Mouse (Mus musculus) CH12.LX (cell line): Measurements from ENCODE around the gene Slc2a4. TPM values are rescaled to one million over a fixed set of nuclear protein-coding genes. Genes with fewer than 3 reads are reported as not detected.

Experiments
- DNase-seq: peaks from one replicate; pipeline ENCODE4 v3.0.0-alpha.2; 2013; ENCODE audit errors: extremely low read depth
- H3K27ac ChIP-seq: 2 replicates; pipeline ENCODE4 v1.5.1; 2012; ENCODE audit warnings: low read depth, mild to moderate bottlenecking, control low read depth, moderate library complexity; ENCODE audit not compliant: insufficient read depth
- H3K27me3 ChIP-seq: replicated peaks from 2 replicates; pipeline ENCODE3; 2012; ENCODE audit warnings: inconsistent platforms
- H3K36me3 ChIP-seq, 2 experiments: replicated peaks in 1 of 2; 2 replicates each; pipeline versions ENCODE3 to v1.6.1; 2012; ENCODE audit warnings: inconsistent platforms in 1 of 2, low read length in 1 of 2, mild to moderate bottlenecking in 1 of 2, mixed read lengths in 1 of 2, moderate library complexity in 1 of 2; ENCODE audit not compliant: control insufficient read depth in 1 of 2, insufficient read depth in 1 of 2
- H3K4me1 ChIP-seq, 2 experiments: 2 replicates each; pipeline ENCODE4 v1.6.1; 2012; ENCODE audit warnings: inconsistent platforms in 1 of 2, moderate library complexity in 1 of 2; ENCODE audit not compliant: insufficient read depth in 2 of 2, control insufficient read depth in 1 of 2
- H3K4me2 ChIP-seq: 2 replicates; pipeline ENCODE4 v1.6.1; 2012; ENCODE audit warnings: low read depth, mild to moderate bottlenecking, control low read depth; ENCODE audit not compliant: poor library complexity, insufficient read depth, severe bottlenecking
- H3K4me3 ChIP-seq, 3 experiments: fragments of 150-350 bp in 1 of 3; sonication (generic) in 1 of 3; replicated peaks in 1 of 3; 2 replicates each; pipeline versions ENCODE3 to v1.5.1; 2011 to 2012; ENCODE audit warnings: low read depth in 2 of 3, low read length in 2 of 3, mild to moderate bottlenecking in 2 of 3, moderate library complexity in 2 of 3, control low read depth in 1 of 3, improper control_type of control experiment in 1 of 3, inconsistent platforms in 1 of 3, mixed read lengths in 1 of 3; ENCODE audit not compliant: poor library complexity in 1 of 3
- H3K79me2 ChIP-seq: replicated peaks from 2 replicates; pipeline ENCODE4 v1.6.1; 2012; ENCODE audit warnings: mild to moderate bottlenecking, moderate library complexity; ENCODE audit not compliant: control insufficient read depth, poor library complexity, insufficient read depth, severe bottlenecking; ENCODE audit errors: extremely low read depth
- H3K9ac ChIP-seq: 2 replicates; pipeline ENCODE4 v1.6.1; 2012; ENCODE audit warnings: low read depth, mild to moderate bottlenecking, control low read depth, moderate library complexity; ENCODE audit not compliant: insufficient read depth
- H3K9me3 ChIP-seq: replicated peaks from 2 replicates; pipeline ENCODE3; 2012; ENCODE audit warnings: low read length, inconsistent platforms, mixed read lengths
- CHD1 ChIP-seq: IDR thresholded peaks from 2 replicates; pipeline ENCODE4 v1.6.1; 2012; ENCODE audit warnings: low read depth, low read length, improper control_type of control experiment, inconsistent platforms
- CHD2 ChIP-seq: IDR thresholded peaks from 2 replicates; pipeline ENCODE4 v1.6.1; 2011; ENCODE audit warnings: low read length, improper control_type of control experiment
- EP300 ChIP-seq: IDR thresholded peaks from 2 replicates; pipeline ENCODE4 v1.6.1; 2011; ENCODE audit warnings: low read length, improper control_type of control experiment
- GABPA ChIP-seq: IDR thresholded peaks from 2 replicates; pipeline ENCODE4 v1.6.1; 2012; ENCODE audit warnings: low read depth, low read length, improper control_type of control experiment, inconsistent platforms; ENCODE audit not compliant: insufficient replicate concordance
- HCFC1 ChIP-seq: IDR thresholded peaks from 2 replicates; pipeline ENCODE4 v1.6.1; 2012; ENCODE audit warnings: low read depth, mild to moderate bottlenecking, inconsistent platforms, low read length, improper control_type of control experiment
- IRF4 ChIP-seq: IDR thresholded peaks from 2 replicates; pipeline ENCODE4 v1.6.1; 2014; ENCODE audit warnings: low read depth, mild to moderate bottlenecking, inconsistent platforms, low read length, improper control_type of control experiment
- JUN ChIP-seq: IDR thresholded peaks from 2 replicates; pipeline ENCODE4 v1.6.1; 2011; ENCODE audit warnings: low read depth, mild to moderate bottlenecking, low read length, improper control_type of control experiment, moderate library complexity; ENCODE audit not compliant: insufficient read depth
- JUND ChIP-seq: conservative IDR thresholded peaks from 2 replicates; pipeline ENCODE4 v1.6.1; 2011; ENCODE audit warnings: low read depth, low read length, improper control_type of control experiment
- KAT2A ChIP-seq: IDR thresholded peaks from 2 replicates; pipeline ENCODE4 v1.6.1; 2012; ENCODE audit warnings: low read length, improper control_type of control experiment, inconsistent platforms; ENCODE audit not compliant: insufficient replicate concordance
- MAFK ChIP-seq: IDR thresholded peaks from 2 replicates; pipeline ENCODE4 v1.6.1; 2011; ENCODE audit warnings: low read length, improper control_type of control experiment; ENCODE audit not compliant: insufficient replicate concordance
- MAX ChIP-seq: IDR thresholded peaks from 2 replicates; pipeline ENCODE4 v1.6.1; 2011; ENCODE audit warnings: low read length, improper control_type of control experiment
- MEF2A ChIP-seq: IDR thresholded peaks from 2 replicates; pipeline ENCODE4 v1.6.1; 2014; ENCODE audit warnings: low read depth, mild to moderate bottlenecking, inconsistent platforms, low read length, improper control_type of control experiment, borderline replicate concordance
- MXI1 ChIP-seq: IDR thresholded peaks from 2 replicates; pipeline ENCODE4 v1.6.1; 2011; ENCODE audit warnings: mild to moderate bottlenecking, low read depth, low read length, improper control_type of control experiment
- MYC ChIP-seq: IDR thresholded peaks from 2 replicates; pipeline ENCODE4 v1.6.1; 2011; ENCODE audit warnings: low read depth, mild to moderate bottlenecking, improper control_type of control experiment, low read length
- NELFE ChIP-seq: IDR thresholded peaks from 2 replicates; pipeline ENCODE4 v1.6.1; 2011; ENCODE audit warnings: low read depth, low read length, improper control_type of control experiment
- POLR2AphosphoS2 ChIP-seq: IDR thresholded peaks from 2 replicates; pipeline ENCODE4 v1.6.1; 2011; ENCODE audit warnings: low read depth, low read length, improper control_type of control experiment
- RCOR1 ChIP-seq: conservative IDR thresholded peaks from 2 replicates; pipeline ENCODE4 v1.6.1; 2012; ENCODE audit warnings: low read depth, mild to moderate bottlenecking, inconsistent platforms, low read length, improper control_type of control experiment
- SMC3 ChIP-seq: IDR thresholded peaks from 2 replicates; pipeline ENCODE4 v1.6.1; 2011; ENCODE audit warnings: low read depth, low read length, improper control_type of control experiment
- TCF12 ChIP-seq: IDR thresholded peaks from 2 replicates; pipeline ENCODE4 v1.6.1; 2014; ENCODE audit warnings: low read depth, mild to moderate bottlenecking, inconsistent platforms, low read length, improper control_type of control experiment
- UBTF ChIP-seq: IDR thresholded peaks from 2 replicates; pipeline ENCODE4 v1.6.1; 2012; ENCODE audit warnings: low read depth, mild to moderate bottlenecking, inconsistent platforms, low read length, improper control_type of control experiment, moderate library complexity
- USF1 ChIP-seq: IDR thresholded peaks from 2 replicates; pipeline ENCODE4 v1.6.1; 2014; ENCODE audit warnings: low read depth, mild to moderate bottlenecking, inconsistent platforms, low read length, improper control_type of control experiment
- USF2 ChIP-seq: conservative IDR thresholded peaks from 2 replicates; pipeline ENCODE4 v1.6.1; 2011; ENCODE audit warnings: low read depth, low read length, improper control_type of control experiment
- ZC3H11A ChIP-seq: IDR thresholded peaks from 2 replicates; pipeline ENCODE4 v1.6.1; 2012; ENCODE audit warnings: low read depth, mild to moderate bottlenecking, inconsistent platforms, low read length, improper control_type of control experiment
- ZKSCAN1 ChIP-seq: IDR thresholded peaks from 2 replicates; pipeline ENCODE4 v1.6.1; 2012; ENCODE audit warnings: low read depth, inconsistent platforms, low read length, improper control_type of control experiment, borderline replicate concordance
- dilution Hi-C: fragments of 300-500 bp; cut with MboI; formaldehyde crosslinking; loops from 2 replicates; pipeline ENCODE4 v1.14.3; 2020; ENCODE audit warnings: low sequenced_read_pairs; ENCODE audit not compliant: extremely low pct_unique_long_range_greater_than_20kb, extremely low pct_ligation_motif_present
- in situ Hi-C: fragments of 300-500 bp; cut with MboI; formaldehyde crosslinking; loops from 3 replicates; pipeline ENCODE4 v1.14.3; 2019; ENCODE audit warnings: low sequenced_read_pairs, low pct_ligation_motif_present, low pct_unique_long_range_greater_than_20kb, mixed read lengths
- polyA plus RNA-seq: library from polyadenylated mRNA; unstranded; fragments of >175 nt; gene quantifications from 2 replicates; pipeline ENCODE4 v1.2.1, GENCODE M21; 2012; ENCODE audit warnings: low read depth; ENCODE audit not compliant: insufficient read length
- total RNA-seq, 2 experiments: library from RNA; depleted of rRNA; stranded (reverse); fragments of 300-350 nt in 1 of 2; fragments of >200 nt in 1 of 2; gene quantifications; 2 replicates each; pipeline ENCODE4 v1.2.3; 2012 to 2014

The Slc2a4 gene
- total and polyA plus RNA-seq, 3 experiments: 2.3 to 3.8 (median 2.6) TPM

- no peak overlapping the region for H3K9ac ChIP-seq
- H3K36me3 ChIP-seq: peaks cover 0 to 10% of the 10 kb centered on the region in 2 experiments
- no peaks in the 10 kb centered on the region for H3K9me3 ChIP-seq
- H3K27me3 ChIP-seq: peaks cover 59% of the 10 kb centered on the region
- no peaks in the 10 kb centered on the region for H3K79me2 ChIP-seq
- no peak overlapping the region for H3K4me2 ChIP-seq
- no peak overlapping the region for H3K27ac ChIP-seq
- H3K4me1 ChIP-seq: peaks cover 0 to 24% of the 10 kb centered on the region in 2 experiments; a peak in 3 of 4 replicates
- DNase-seq: no peak
- in situ Hi-C loops: no loop called here
- no peak for TF ChIP-seq MAX
- TF ChIP-seq CHD2: no peak
- no peak for TF ChIP-seq JUND
- TF ChIP-seq TCF12: no peak
- no peak for TF ChIP-seq USF1
- no peak for TF ChIP-seq MXI1
- no peak for TF ChIP-seq RCOR1
- no peak for TF ChIP-seq MEF2A
- TF ChIP-seq MYC: no peak
- no peak for TF ChIP-seq GABPA
- no peak for TF ChIP-seq UBTF
- TF ChIP-seq USF2: no peak
- TF ChIP-seq ZKSCAN1: no peak
- no peak overlapping the region for H3K4me3 ChIP-seq
- dilution Hi-C loops: no loop called here
Measured at GRCm38 (mm10) chr11:69939731-69940130, 8.3 kb downstream of the Slc2a4 start.

GRCm38 (mm10) chr11:69939181-69939580 is 8.8 kb downstream of the Slc2a4 start:
- no peak for TF ChIP-seq ZC3H11A
- Histone ChIP-seq H3K27me3 (peaks cover 65% of the 10 kb centered on the region), H3K79me2 (no peaks in the 10 kb centered on the region), H3K27ac (no peak overlapping the region), H3K4me2 (no peak overlapping the region), H3K36me3 (peaks cover 0 to 6% of the 10 kb centered on the region in 2 experiments), H3K9me3 (no peaks in the 10 kb centered on the region), H3K4me1 (peaks cover 0 to 29% of the 10 kb centered on the region in 2 experiments; a peak in 3 of 4 replicates), H3K4me3 (no peak overlapping the region), H3K9ac (no peak overlapping the region)
- DNase-seq: no peak
- in situ Hi-C loops (no loop called here), dilution Hi-C loops (no loop called here)

GRCm38 (mm10) chr11:69938401-69938979 is 9.5 kb downstream of the Slc2a4 start:
- Histone ChIP-seq H3K27me3 (peaks cover 65% of the 10 kb centered on the region), H3K9ac (no peak overlapping the region), H3K4me1 (peaks cover 0 to 36% of the 10 kb centered on the region in 2 experiments; a peak in 3 of 4 replicates), H3K36me3 (peaks cover 0 to 5% of the 10 kb centered on the region in 2 experiments), H3K27ac (no peak overlapping the region), H3K4me3 (no peak overlapping the region), H3K9me3 (no peaks in the 10 kb centered on the region), H3K79me2 (no peaks in the 10 kb centered on the region), H3K4me2 (no peak overlapping the region)
- dilution Hi-C loops: no loop called here
- TF ChIP-seq KAT2A (no peak), CHD1 (no peak), JUN (no peak), IRF4 (no peak), MAFK (no peak), POLR2AphosphoS2 (no peak), RCOR1 (no peak), HCFC1 (no peak), EP300 (no peak), NELFE (no peak), SMC3 (no peak)
- DNase-seq: no peak
- in situ Hi-C loops: no loop called here
